Mouse (Mus musculus) splenic B cell, adult 2 months (primary cell): ENCODE measurements around the gene Dyrk1a.

Source experiments
- DNase-seq: peaks from one replicate; pipeline ENCODE4 v3.0.0-alpha.2; 2011; ENCODE audit warnings: low read depth, low spot score
- H3K27me3 ChIP-seq: 2 replicates; pipeline ENCODE4 v1.6.1; 2012; ENCODE audit warnings: mild to moderate bottlenecking, low read length, moderate library complexity, mixed read lengths; ENCODE audit not compliant: control insufficient read depth, poor library complexity, insufficient read depth, severe bottlenecking
- H3K36me3 ChIP-seq: 2 replicates; pipeline ENCODE4 v1.6.1; 2012; ENCODE audit warnings: mild to moderate bottlenecking, low read length, moderate library complexity, mixed read lengths; ENCODE audit not compliant: control insufficient read depth, poor library complexity, insufficient read depth, severe bottlenecking

Dyrk1a gene

GRCm38 (mm10) chr16:94591536-94591935 is 21.7 kb downstream of the Dyrk1a start:
- Histone ChIP-seq H3K27me3 (no peaks in the 10 kb centered on the region), H3K36me3 (no peaks in the 10 kb centered on the region)
- no peak for DNase-seq

DNA sequence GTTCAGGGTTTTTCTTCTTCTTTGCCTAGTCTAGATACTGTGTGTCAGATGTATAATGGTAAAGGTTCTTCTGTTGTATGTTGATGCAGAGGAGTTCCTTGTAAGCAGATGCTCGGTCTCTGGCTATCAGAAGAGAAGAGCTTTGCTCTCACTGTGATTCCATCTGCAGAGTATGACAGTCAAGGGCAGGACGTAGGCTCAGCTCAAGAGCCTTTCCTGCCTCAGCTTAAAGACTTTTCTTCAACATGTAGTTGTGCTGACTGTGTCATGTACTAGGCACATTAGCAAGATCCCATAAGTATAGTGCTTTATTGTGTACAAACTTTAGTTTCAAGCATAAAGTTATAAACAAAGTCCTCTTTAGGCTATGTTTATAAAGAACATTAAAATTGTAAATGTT is 26.8 kb downstream of the Dyrk1a start:
- no peaks in the 10 kb centered on the region for H3K36me3 ChIP-seq
- no peak for DNase-seq

DNA sequence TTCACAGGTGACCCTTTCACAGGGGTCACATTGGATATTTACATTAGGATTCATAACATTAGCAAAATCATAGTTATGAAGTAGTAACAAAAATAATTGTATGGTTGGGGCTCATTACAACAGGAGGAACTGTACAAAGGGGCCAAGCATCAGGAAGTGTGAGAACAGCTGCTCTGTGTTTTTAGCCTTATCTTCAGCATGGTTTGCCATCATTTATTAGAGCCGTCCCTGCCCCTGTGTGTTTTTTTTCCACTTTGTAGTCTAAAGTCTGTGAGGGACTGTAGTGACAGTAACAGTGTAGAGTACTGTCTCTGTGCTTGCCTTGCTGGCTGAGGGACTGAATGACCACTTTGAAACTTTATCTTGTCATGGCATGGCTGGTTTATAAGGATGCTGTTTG is 27.8 kb downstream of the Dyrk1a start:
- Histone ChIP-seq H3K36me3 (no peaks in the 10 kb centered on the region), H3K27me3 (no peaks in the 10 kb centered on the region)
- DNase-seq = no peak

More for the DNA sequence above, 26.8 kb downstream of the Dyrk1a start:
- no peaks in the 10 kb centered on the region for H3K27me3 ChIP-seq

DNA sequence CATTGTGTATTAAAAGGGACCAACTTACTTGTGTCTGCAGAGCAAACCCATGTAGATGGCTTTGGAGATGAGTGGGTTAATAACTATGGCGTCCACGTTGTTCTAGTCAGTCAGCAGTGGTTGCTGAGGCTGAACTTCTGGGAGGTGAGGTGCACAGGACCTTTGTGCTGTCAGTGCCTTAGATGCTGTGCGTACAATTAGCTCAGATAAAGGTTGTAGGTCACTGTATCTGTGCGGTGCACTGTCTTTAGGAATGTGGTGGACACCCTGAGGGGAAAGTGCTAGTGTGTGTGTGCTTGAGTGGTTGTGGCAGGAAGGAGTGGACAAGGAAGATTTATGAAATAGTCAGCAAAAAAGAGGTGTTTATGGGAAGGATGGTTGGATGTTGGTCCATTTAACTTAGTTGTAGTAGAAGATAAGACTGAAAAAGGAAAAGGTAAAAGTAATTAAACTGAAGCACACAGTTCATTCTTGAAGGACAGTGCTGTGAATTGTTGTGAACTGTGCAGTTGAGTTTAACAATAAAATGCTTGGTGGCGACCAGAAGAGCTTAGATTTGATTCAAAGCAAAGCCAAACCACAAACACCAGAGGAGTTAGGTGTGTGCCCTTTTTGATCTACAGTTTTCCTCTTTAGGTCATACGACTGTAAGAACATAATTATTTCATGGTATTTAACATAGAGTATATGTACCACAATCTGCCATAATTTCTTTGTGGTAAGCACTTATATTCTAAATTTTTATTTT is 30.3 kb downstream of the Dyrk1a start:
- Histone ChIP-seq H3K36me3 (no peaks in the 10 kb centered on the region), H3K27me3 (no peaks in the 10 kb centered on the region)
- DNase-seq = no peak

GRCm38 (mm10) chr16:94601089-94601488 is 31.3 kb downstream of the Dyrk1a start:
- peak; percentile 51 for DNase-seq
- H3K36me3 ChIP-seq = no peaks in the 10 kb centered on the region
- no peaks in the 10 kb centered on the region for H3K27me3 ChIP-seq

GRCm38 (mm10) chr16:94601540-94601953 is 31.7 kb downstream of the Dyrk1a start:
- DNase-seq = peak; percentile 87
- no peaks in the 10 kb centered on the region for H3K36me3 ChIP-seq

GRCm38 (mm10) chr16:94602188-94602587 is 32.4 kb downstream of the Dyrk1a start:
- Histone ChIP-seq H3K27me3 (no peaks in the 10 kb centered on the region), H3K36me3 (no peaks in the 10 kb centered on the region)
- DNase-seq = no peak

More at GRCm38 (mm10) chr16:94601540-94601953, 31.7 kb downstream of the Dyrk1a start:
- no peaks in the 10 kb centered on the region for H3K27me3 ChIP-seq

DNA sequence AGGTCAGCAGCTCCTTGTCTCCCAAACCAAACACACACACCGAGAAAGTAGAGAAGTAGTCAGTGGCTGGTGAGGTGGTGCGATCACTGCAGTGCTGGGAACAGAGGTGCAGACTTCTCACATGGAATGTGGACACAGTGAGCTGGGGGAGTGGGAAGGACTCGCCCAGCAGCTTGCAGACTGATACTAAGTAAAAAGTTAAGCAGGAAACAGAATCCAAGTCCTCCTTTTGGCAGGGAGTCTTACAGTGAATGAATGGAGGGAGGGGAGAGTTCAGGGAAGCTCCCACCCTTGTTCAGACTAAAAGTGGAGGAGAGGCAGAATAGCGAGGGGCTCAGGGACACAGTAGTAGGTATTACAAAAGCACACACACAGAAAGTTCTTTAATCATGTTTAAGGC is 32.9 kb downstream of the Dyrk1a start:
- no peaks in the 10 kb centered on the region for H3K36me3 ChIP-seq
- DNase-seq = no peak
- no peaks in the 10 kb centered on the region for H3K27me3 ChIP-seq

GRCm38 (mm10) chr16:94606169-94606568 is 36.4 kb downstream of the Dyrk1a start:
- no peak for DNase-seq
- H3K36me3 ChIP-seq = no peaks in the 10 kb centered on the region
- no peaks in the 10 kb centered on the region for H3K27me3 ChIP-seq

GRCm38 (mm10) chr16:94607468-94607867 is 37.7 kb downstream of the Dyrk1a start:
- H3K27me3 ChIP-seq = no peaks in the 10 kb centered on the region
- H3K36me3 ChIP-seq = no peaks in the 10 kb centered on the region; the same call in 1 of the 2 replicates
- DNase-seq = no peak

GRCm38 (mm10) chr16:94608706-94609594 is 39.1 kb downstream of the Dyrk1a start:
- DNase-seq = no peak
- no peaks in the 10 kb centered on the region for H3K27me3 ChIP-seq
- peaks cover 2% of the 10 kb centered on the region; the same call in 1 of the 2 replicates for H3K36me3 ChIP-seq

GRCm38 (mm10) chr16:94612573-94612972 is 42.8 kb downstream of the Dyrk1a start:
- H3K27me3 ChIP-seq = no peaks in the 10 kb centered on the region

DNA sequence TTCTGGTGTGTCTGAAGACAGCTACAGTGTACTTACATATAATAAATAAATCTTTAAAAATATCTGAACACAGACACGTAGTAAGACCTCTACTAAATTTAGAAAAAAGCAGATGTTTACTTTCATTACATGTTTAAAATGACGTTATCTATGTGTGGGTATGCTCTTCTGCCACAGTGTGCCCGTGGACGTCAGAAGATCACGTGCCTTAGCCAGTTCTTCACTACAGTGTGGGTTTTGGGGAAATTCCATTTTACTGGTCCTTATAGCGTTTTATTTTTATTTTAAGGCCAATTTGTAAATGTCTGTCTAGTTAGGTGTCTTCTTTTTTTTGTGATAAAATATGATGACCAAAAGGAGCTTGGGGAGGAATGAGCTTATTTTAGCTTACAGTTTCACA is 47.4 kb downstream of the Dyrk1a start:
- DNase-seq = no peak
- no peaks in the 10 kb centered on the region for H3K27me3 ChIP-seq
- H3K36me3 ChIP-seq = peaks cover 2% of the 10 kb centered on the region; the same call in 1 of the 2 replicates

More at GRCm38 (mm10) chr16:94612573-94612972, 42.8 kb downstream of the Dyrk1a start:
- no peak for DNase-seq
- peaks cover 2% of the 10 kb centered on the region; the same call in 1 of the 2 replicates for H3K36me3 ChIP-seq

GRCm38 (mm10) chr16:94618543-94618942 is 48.7 kb downstream of the Dyrk1a start:
- no peaks in the 10 kb centered on the region; the same call in 1 of the 2 replicates for H3K36me3 ChIP-seq
- peak; percentile 82 for DNase-seq
- H3K27me3 ChIP-seq = no peaks in the 10 kb centered on the region

- Histone ChIP-seq H3K36me3 (no peaks in the 10 kb centered on the region; the same call in 1 of the 2 replicates), H3K27me3 (no peaks in the 10 kb centered on the region)
- no peak for DNase-seq
Observed at GRCm38 (mm10) chr16:94619301-94619700, 49.5 kb downstream of the Dyrk1a start.
